Mouse (Mus musculus): Measurements from ENCODE around the gene Tfcp2l1. TPM values are rescaled to one million over a fixed set of nuclear protein-coding genes. Genes with fewer than 3 reads are reported as not detected.

Tfcp2l1 gene
- polyA plus RNA-seq, 1 experiment from 2014 or later: 39.6 TPM

GRCm38 (mm10) chr1:118694436-118694835 is 66.7 kb downstream of the Tfcp2l1 start:
- ChIA-PET POLR2A (no interaction called here), CTCF (interaction anchor here (0.6 to 1.6 kb wide), 4 partner anchors 9 to 63 kb away, joined by 3 read pairs; no protein-coding TSS in a partner anchor)
- DNase-seq (ENCODE audit: low read depth, low spot score) (peak; percentile 15), ATAC-seq (no peak)
- no peak for TF ChIP-seq CTCF (IDR thresholded peaks at IDR 0.05)
- no peaks in the 10 kb centered on the region for H3K27me3 ChIP-seq
- in situ Hi-C loops (cut with MboI; ENCODE audit: low pct_unique_long_range_greater_than_20kb): no loop called here

DNA sequence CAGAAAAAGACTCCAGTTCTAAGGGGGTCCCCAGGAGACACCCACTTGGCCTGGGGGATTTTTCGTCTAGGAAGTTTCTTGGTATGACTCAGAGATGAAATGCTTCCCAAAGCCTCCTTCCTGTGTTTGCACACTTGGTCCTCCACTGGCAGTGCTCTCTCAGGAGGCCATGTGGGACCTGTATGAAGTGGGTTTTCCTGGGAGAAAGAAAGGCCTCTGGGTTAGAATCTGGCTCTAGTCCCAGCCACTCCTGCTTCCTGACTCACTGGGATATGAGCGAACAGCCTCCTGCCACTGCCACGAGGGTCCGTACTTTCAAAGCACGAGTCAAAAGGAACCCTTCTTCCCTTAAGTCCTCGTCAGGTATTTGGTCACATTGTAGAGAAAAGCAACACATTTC is 70.2 kb downstream of the Tfcp2l1 start:
- ATAC-seq (no peak), DNase-seq (ENCODE audit: low read depth, low spot score) (no peak)
- POLR2A ChIA-PET: no interaction called here
- CTCF ChIA-PET: no interaction called here
- in situ Hi-C loops (cut with MboI; ENCODE audit: low pct_unique_long_range_greater_than_20kb): loop anchor here (5.0 kb wide), 1 partner anchor 59 kb away; no protein-coding TSS in a partner anchor
- TF ChIP-seq CTCF (IDR thresholded peaks at IDR 0.05): no peak
- H3K27me3 ChIP-seq: no peaks in the 10 kb centered on the region

DNA sequence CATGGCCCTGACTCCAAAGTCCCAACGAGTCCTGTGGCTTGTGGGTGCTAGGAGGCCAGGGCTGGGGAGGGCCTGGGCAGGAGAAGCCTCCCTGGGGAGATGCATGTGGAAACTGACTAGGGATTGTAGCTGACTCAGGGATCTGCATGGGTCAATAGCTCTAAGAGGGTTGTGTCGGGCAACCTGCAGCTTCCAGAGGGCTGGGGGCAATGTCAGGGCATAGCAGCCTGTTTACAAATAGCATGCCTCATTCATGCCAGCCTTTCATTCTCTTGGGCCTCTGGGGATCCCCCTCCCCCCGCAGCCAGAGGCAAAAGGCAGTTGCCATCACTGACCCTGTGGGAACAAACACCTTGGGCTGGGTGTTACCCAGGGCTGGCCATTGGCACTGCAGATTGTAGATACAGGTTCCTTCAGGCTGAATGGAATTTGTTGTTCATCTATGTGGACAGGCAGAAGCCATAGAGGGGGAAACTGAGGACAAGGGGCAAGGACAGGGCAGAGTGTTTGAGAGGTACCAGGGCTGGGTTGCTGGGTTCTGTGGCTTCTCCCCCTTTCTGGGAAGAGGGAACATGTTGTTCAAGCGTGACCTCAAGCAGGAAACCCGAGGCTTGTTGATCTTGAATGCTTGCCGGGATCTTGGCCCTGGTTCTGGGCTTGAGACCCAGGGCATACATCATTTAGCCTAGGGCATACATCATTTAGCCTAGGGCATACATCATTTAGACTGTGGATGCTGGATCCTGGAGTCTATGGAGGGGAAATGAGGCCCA is 71.6 kb downstream of the Tfcp2l1 start:
- in situ Hi-C loops (cut with MboI; ENCODE audit: low pct_unique_long_range_greater_than_20kb): loop anchor here (5.0 kb wide), 1 partner anchor 58 kb away; no protein-coding TSS in a partner anchor
- ATAC-seq (peak; percentile 83), DNase-seq (ENCODE audit: low read depth, low spot score) (peak; percentile 68)
- no peaks in the 10 kb centered on the region for H3K27me3 ChIP-seq
- TF ChIP-seq CTCF (IDR thresholded peaks at IDR 0.05): no peak
- ChIA-PET CTCF (no interaction called here), POLR2A (no interaction called here)

GRCm38 (mm10) chr1:118699961-118700360 is 72.2 kb downstream of the Tfcp2l1 start:
- no peaks in the 10 kb centered on the region for H3K27me3 ChIP-seq
- no peak for TF ChIP-seq CTCF (IDR thresholded peaks at IDR 0.05)
- in situ Hi-C loops (cut with MboI; ENCODE audit: low pct_unique_long_range_greater_than_20kb): loop anchor here (5.0 kb wide), 1 partner anchor 57 kb away; no protein-coding TSS in a partner anchor
- ChIA-PET CTCF (no interaction called here), POLR2A (no interaction called here)
- DNase-seq (ENCODE audit: low read depth, low spot score): peak; percentile 55
- ATAC-seq: peak; percentile 48

DNA sequence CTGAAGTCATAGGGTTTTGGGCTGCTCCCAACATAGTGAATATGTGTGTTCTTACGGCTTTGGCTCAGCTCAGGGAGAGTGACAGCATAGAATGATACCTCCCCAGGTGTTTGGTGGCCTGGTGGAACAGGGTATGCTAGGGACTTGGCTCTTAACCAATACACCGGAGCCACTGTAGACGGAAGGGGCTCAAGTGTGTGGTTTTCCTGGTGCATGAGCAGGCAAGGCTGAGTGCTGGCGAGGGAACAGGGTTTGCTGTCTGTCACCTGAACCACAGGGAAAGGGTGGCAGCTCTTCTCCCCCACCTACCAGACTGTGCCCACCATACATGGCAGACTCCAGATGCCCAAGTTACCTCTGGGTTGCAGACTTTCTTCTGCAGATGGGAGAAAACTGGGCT is 83.9 kb downstream of the Tfcp2l1 start:
- TF ChIP-seq CTCF (IDR thresholded peaks at IDR 0.05): no peak
- POLR2A ChIA-PET: no interaction called here
- ATAC-seq: no peak

GRCm38 (mm10) chr1:118716225-118716624 is 88.5 kb downstream of the Tfcp2l1 start:
- DNase-seq (ENCODE audit: low read depth, low spot score): no peak
- H3K27me3 ChIP-seq: no peaks in the 10 kb centered on the region
- ChIA-PET CTCF (interaction anchor here (0.8 to 1.1 kb wide), 4 partner anchors 9 to 44 kb away, joined by 3 to 4 read pairs (median 3); no protein-coding TSS in a partner anchor), POLR2A (no interaction called here)
- no peak for TF ChIP-seq CTCF (IDR thresholded peaks at IDR 0.05)
- in situ Hi-C loops (cut with MboI; ENCODE audit: low pct_unique_long_range_greater_than_20kb): no loop called here
- peak; percentile 68 for ATAC-seq

More for the DNA sequence above, 83.9 kb downstream of the Tfcp2l1 start:
- CTCF ChIA-PET: interaction anchor here (1.6 kb wide), 1 partner anchor 16 kb away, joined by 4 read pairs; no protein-coding TSS in a partner anchor
- in situ Hi-C loops (cut with MboI; ENCODE audit: low pct_unique_long_range_greater_than_20kb): no loop called here
- no peaks in the 10 kb centered on the region for H3K27me3 ChIP-seq
- no peak for DNase-seq (ENCODE audit: low read depth, low spot score)

- no peak for TF ChIP-seq CTCF (IDR thresholded peaks at IDR 0.05)
- ChIA-PET POLR2A (no interaction called here), CTCF (interaction anchor here (1.4 kb wide), 1 partner anchor 13 kb away, joined by 3 read pairs; no protein-coding TSS in a partner anchor)
- no peak for ATAC-seq
- no peak for DNase-seq (ENCODE audit: low read depth, low spot score)
- H3K27me3 ChIP-seq: no peaks in the 10 kb centered on the region
- in situ Hi-C loops (cut with MboI; ENCODE audit: low pct_unique_long_range_greater_than_20kb): no loop called here
These were observed 90.3 kb downstream of the Tfcp2l1 start for GRCm38 (mm10) chr1:118718055-118718454.

GRCm38 (mm10) chr1:118719699-118720098 is 92.0 kb downstream of the Tfcp2l1 start:
- CTCF ChIA-PET: no interaction called here
- no peaks in the 10 kb centered on the region for H3K27me3 ChIP-seq
- no peak for TF ChIP-seq CTCF (IDR thresholded peaks at IDR 0.05)
- ATAC-seq: no peak
- POLR2A ChIA-PET: no interaction called here
- DNase-seq (ENCODE audit: low read depth, low spot score): no peak
- in situ Hi-C loops (cut with MboI; ENCODE audit: low pct_unique_long_range_greater_than_20kb): no loop called here

GRCm38 (mm10) chr1:118720474-118721095 is 92.8 kb downstream of the Tfcp2l1 start:
- no peaks in the 10 kb centered on the region for H3K27me3 ChIP-seq
- ChIA-PET CTCF (no interaction called here), POLR2A (interaction anchor here (0.6 to 0.7 kb wide), 2 partner anchors 11 to 18 kb away, joined by 3 read pairs; no protein-coding TSS in a partner anchor)
- no peak for TF ChIP-seq CTCF (IDR thresholded peaks at IDR 0.05)
- DNase-seq (ENCODE audit: low read depth, low spot score) (no peak), ATAC-seq (no peak)
- in situ Hi-C loops (cut with MboI; ENCODE audit: low pct_unique_long_range_greater_than_20kb): no loop called here

GRCm38 (mm10) chr1:118727075-118727474 is 99.3 kb downstream of the Tfcp2l1 start:
- no peaks in the 10 kb centered on the region for H3K27me3 ChIP-seq
- in situ Hi-C loops (cut with MboI; ENCODE audit: low pct_unique_long_range_greater_than_20kb): no loop called here
- TF ChIP-seq CTCF (IDR thresholded peaks at IDR 0.05): no peak
- CTCF ChIA-PET: no interaction called here
- ATAC-seq (no peak), DNase-seq (ENCODE audit: low read depth, low spot score) (no peak)
- POLR2A ChIA-PET: no interaction called here

DNA sequence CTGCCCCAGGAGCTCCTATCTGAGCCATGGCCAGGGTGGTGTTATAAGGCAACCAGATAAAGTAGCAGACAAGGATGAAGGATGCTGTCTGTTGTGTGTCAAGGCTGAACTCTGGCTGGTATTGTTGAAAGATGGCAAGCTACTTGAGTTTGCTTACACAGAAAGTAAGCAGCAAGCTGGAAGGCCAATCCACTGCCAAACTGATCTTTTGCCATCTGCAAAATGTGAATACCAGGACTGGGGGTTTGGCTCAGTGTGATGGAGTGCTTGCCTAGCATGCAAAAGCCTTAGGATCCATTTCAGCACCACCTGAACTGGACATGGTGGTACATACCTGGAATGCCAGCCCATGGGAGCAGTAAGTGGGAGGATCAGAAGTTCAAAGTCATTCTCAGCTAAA is 101.1 kb downstream of the Tfcp2l1 start:
- POLR2A ChIA-PET: interaction anchor here (0.6 kb wide), 1 partner anchor 14 kb away, joined by 3 read pairs; no protein-coding TSS in a partner anchor
- DNase-seq (ENCODE audit: low read depth, low spot score) (no peak), ATAC-seq (no peak)
- no peak for TF ChIP-seq CTCF (IDR thresholded peaks at IDR 0.05)
- CTCF ChIA-PET: interaction anchor here (1.2 kb wide), 1 partner anchor 13 kb away, joined by 3 read pairs; no protein-coding TSS in a partner anchor
- no peaks in the 10 kb centered on the region for H3K27me3 ChIP-seq
- in situ Hi-C loops (cut with MboI; ENCODE audit: low pct_unique_long_range_greater_than_20kb): no loop called here

Other genes starting within 250 kb of the Tfcp2l1 start
- 39.0 TPM for gene Clasp1, start 238.9 kb upstream of the Tfcp2l1 start, polyA plus RNA-seq (2021)